Comparison of ENCODE assay signal across 20 mouse cellular contexts in genomic region chr2:48445898-48446604, GRCm38 (mm10).
DNase-seq lines count a peak whose midpoint lies in the region; ATAC-seq and TF ChIP-seq lines count a peak whose summit lies in the region.
"Had no signal": no experiment of that assay in that cellular context is flagged by ENCODE, and none has a peak within 500 bp of the region (broad histone marks: within the 10 kb centered on the region; RNA-seq: fewer than 3 reads in every experiment).

No protein-coding gene starts in this region.

- H3K4me1 ChIP-seq in forebrain, embryonic 11.5 days (replicated peaks; ENCODE audit: control insufficient read depth, insufficient read depth, low read length) = peaks cover 10% of the 10 kb centered on the region
- 0 out of 2 replicates have a peak, but pooled peaks cover 2% of the 10 kb centered on the region for H3K4me1 ChIP-seq in forebrain, postnatal 0 days (ENCODE audit: insufficient read depth)
- peaks cover 9% of the 10 kb centered on the region for H3K4me1 ChIP-seq in lung, embryonic 16.5 days (replicated peaks; ENCODE audit: control insufficient read depth, insufficient read depth, low read length)
- peaks cover 22% of the 10 kb centered on the region for H3K4me1 ChIP-seq in limb, embryonic 13.5 days
- no peaks in the 10 kb centered on the region for H3K4me1 ChIP-seq in stomach, postnatal 0 days (replicated peaks; ENCODE audit: control insufficient read depth, insufficient read depth)
- H3K4me1 ChIP-seq: megakaryocyte, embryonic 14.5 days had no signal

- H3K36me3 ChIP-seq in forebrain, embryonic 11.5 days (ENCODE audit: control insufficient read depth, insufficient read depth, low read length) = no peaks in the 10 kb centered on the region
- H3K36me3 ChIP-seq in forebrain, postnatal 0 days (ENCODE audit: insufficient read depth) = no peaks in the 10 kb centered on the region
- H3K36me3 ChIP-seq in lung, embryonic 16.5 days (ENCODE audit: control insufficient read depth, insufficient read depth, low read length) = no peaks in the 10 kb centered on the region
- H3K36me3 ChIP-seq in limb, embryonic 13.5 days = no peaks in the 10 kb centered on the region
- H3K36me3 ChIP-seq in stomach, postnatal 0 days (ENCODE audit: control insufficient read depth, insufficient read depth, low read length) = no peaks in the 10 kb centered on the region
- H3K36me3 ChIP-seq: heart, embryonic 13.5 days had no signal

- no peaks in the 10 kb centered on the region for H3K9me3 ChIP-seq in forebrain, embryonic 11.5 days (ENCODE audit: control insufficient read depth, low read length)
- H3K9me3 ChIP-seq in forebrain, postnatal 0 days (ENCODE audit: low read length) = no peaks in the 10 kb centered on the region
- no peaks in the 10 kb centered on the region for H3K9me3 ChIP-seq in lung, embryonic 16.5 days (ENCODE audit: control insufficient read depth, low read length)
- no peaks in the 10 kb centered on the region for H3K9me3 ChIP-seq in limb, embryonic 13.5 days
- no peaks in the 10 kb centered on the region for H3K9me3 ChIP-seq in stomach, postnatal 0 days (ENCODE audit: control insufficient read depth, low read length)
- H3K9me3 ChIP-seq: heart, embryonic 13.5 days had no signal

- no peaks in the 10 kb centered on the region for H3K27me3 ChIP-seq in forebrain, embryonic 11.5 days (ENCODE audit: control insufficient read depth, insufficient read depth, low read length)
- no peaks in the 10 kb centered on the region for H3K27me3 ChIP-seq in forebrain, postnatal 0 days (ENCODE audit: insufficient read depth, low read length)
- no peaks in the 10 kb centered on the region for H3K27me3 ChIP-seq in lung, embryonic 16.5 days (ENCODE audit: control insufficient read depth, insufficient read depth, low read depth, low read length)
- no peaks in the 10 kb centered on the region for H3K27me3 ChIP-seq in limb, embryonic 13.5 days
- no peaks in the 10 kb centered on the region for H3K27me3 ChIP-seq in stomach, postnatal 0 days (ENCODE audit: control insufficient read depth, insufficient read depth, low read length)
- H3K27me3 ChIP-seq: heart, embryonic 13.5 days; megakaryocyte, embryonic 14.5 days had no signal

- no peak overlapping the region for H3K9ac ChIP-seq in forebrain, embryonic 11.5 days (ENCODE audit: low read length)
- no peak overlapping the region for H3K9ac ChIP-seq in forebrain, postnatal 0 days
- H3K9ac ChIP-seq in lung, embryonic 16.5 days (ENCODE audit: low read length) = no peak overlapping the region
- no peak overlapping the region for H3K9ac ChIP-seq in limb, embryonic 13.5 days
- no peak overlapping the region for H3K9ac ChIP-seq in stomach, postnatal 0 days (ENCODE audit: low read length)
- H3K9ac ChIP-seq: heart, embryonic 13.5 days; liver, embryonic 14.5 days had no signal

- no peak overlapping the region for H3K4me3 ChIP-seq in forebrain, embryonic 11.5 days (ENCODE audit: low read depth, low read length)
- no peak overlapping the region for H3K4me3 ChIP-seq in forebrain, postnatal 0 days (ENCODE audit: low read depth, low read length)
- no peak overlapping the region for H3K4me3 ChIP-seq in lung, embryonic 16.5 days (ENCODE audit: low read length)
- H3K4me3 ChIP-seq in limb, embryonic 13.5 days = no peak overlapping the region
- H3K4me3 ChIP-seq in stomach, postnatal 0 days (ENCODE audit: low read depth, low read length) = no peak overlapping the region
- H3K4me3 ChIP-seq: heart, embryonic 13.5 days; megakaryocyte, embryonic 14.5 days had no signal

- no peak overlapping the region for H3K27ac ChIP-seq in forebrain, embryonic 11.5 days (ENCODE audit: low read depth, low read length)
- H3K27ac ChIP-seq in forebrain, postnatal 0 days (ENCODE audit: low read depth, low read length) = no peak overlapping the region
- no peak overlapping the region for H3K27ac ChIP-seq in lung, embryonic 16.5 days (ENCODE audit: low read length)
- no peak overlapping the region for H3K27ac ChIP-seq in limb, embryonic 13.5 days
- no peak overlapping the region for H3K27ac ChIP-seq in stomach, postnatal 0 days (replicated peaks)
- H3K27ac ChIP-seq: heart, embryonic 13.5 days; kidney, postnatal 0 days; liver, embryonic 14.5 days had no signal

- no peak for DNase-seq in forebrain, embryonic 11.5 days (ENCODE audit: low spot score)
- DNase-seq in forebrain, postnatal 0 days = no peak
- DNase-seq in lung, postnatal 10 days = no peak
- no peak for DNase-seq in stomach, postnatal 0 days (ENCODE audit: low spot score)
- no peak for DNase-seq in frontal cortex, adult 2 months (ENCODE audit: extremely low spot score in 1 of 2, low spot score in 1 of 2)
- DNase-seq in thymus, postnatal 4 days = no peak
- DNase-seq: adrenal gland, postnatal 36 days; B cell, adult 2 months; heart, postnatal 36 days; kidney, adult 11 months; lung, postnatal 14 days; retina, postnatal 1 day; thymus, adult 2 months had no signal

- WGBS in forebrain, embryonic 11.5 days = 6% methylated on average over 5 of the region's 5 CpGs
- WGBS in forebrain, postnatal 0 days = 8% methylated on average over 5 of the region's 5 CpGs
- 43% methylated on average over 5 of the region's 5 CpGs for WGBS in lung, embryonic 16.5 days
- WGBS in limb, embryonic 13.5 days = 8% methylated on average over 5 of the region's 5 CpGs
- 43% methylated on average over 5 of the region's 5 CpGs for WGBS in stomach, postnatal 0 days

- no peak for TF ChIP-seq EP300 in stomach, postnatal 0 days (optimal IDR thresholded peaks at IDR 0.05)

- H3K4me2 ChIP-seq in forebrain, embryonic 11.5 days (ENCODE audit: low read depth, low read length, severe bottlenecking) = no peak overlapping the region
- no peak overlapping the region for H3K4me2 ChIP-seq in forebrain, postnatal 0 days (ENCODE audit: low read depth)
- H3K4me2 ChIP-seq in lung, embryonic 16.5 days (ENCODE audit: low read depth, low read length) = no peak overlapping the region
- no peak overlapping the region for H3K4me2 ChIP-seq in limb, embryonic 13.5 days (replicated peaks)
- no peak overlapping the region for H3K4me2 ChIP-seq in stomach, postnatal 0 days (replicated peaks; ENCODE audit: low read depth)
- H3K4me2 ChIP-seq: heart, embryonic 13.5 days had no signal

- TF ChIP-seq CTCF in forebrain, postnatal 0 days (IDR thresholded peaks at IDR 0.05; ENCODE audit: low read depth) = no peak
- TF ChIP-seq CTCF in stomach, postnatal 0 days (IDR thresholded peaks at IDR 0.05; ENCODE audit: low read depth) = no peak

- peak; percentile 63 for ATAC-seq in forebrain, embryonic 11.5 days (replicated peaks; ENCODE audit: low FRiP score)
- ATAC-seq in forebrain, postnatal 0 days = no peak
- ATAC-seq in lung, embryonic 16.5 days (ENCODE audit: low read depth) = 0 out of 2 replicates have a peak, but pooled peaks have one; percentile 32
- ATAC-seq in limb, embryonic 13.5 days (ENCODE audit: low FRiP score, low read depth) = peak; percentile 48; the same call in 1 of the 2 replicates
- ATAC-seq in stomach, postnatal 0 days (ENCODE audit: low FRiP score, low TSS enrichment) = 0 out of 2 replicates have a peak, but pooled peaks have one; percentile 38
- ATAC-seq: activated CD4-positive, CD25-positive, alpha-beta regulatory T cell, adult 4 months had no signal
